Mouse (Mus musculus) forebrain, embryonic 10.5 days (tissue): ENCODE measurements around the gene Syncrip. TPM values are rescaled to one million over a fixed set of nuclear protein-coding genes. Genes with fewer than 3 reads are reported as not detected.

Experiments
- DNase-seq: peaks from one replicate; pipeline ENCODE4 v3.0.0-alpha.2; 2017; ENCODE audit warnings: low spot score; ENCODE audit errors: extremely low spot score
- H3K27ac ChIP-seq: fragments of 300-500 bp; sonication (generic); 2 replicates; pipeline ENCODE4 v1.5.1; 2016; ENCODE audit warnings: mild to moderate bottlenecking
- H3K27me3 ChIP-seq: fragments of 300-500 bp; sonication (generic); 2 replicates; pipeline ENCODE4 v1.6.1; 2016; ENCODE audit warnings: mild to moderate bottlenecking; ENCODE audit not compliant: poor library complexity, severe bottlenecking
- H3K36me3 ChIP-seq: fragments of 300-500 bp; sonication (generic); replicated peaks from 2 replicates; pipeline ENCODE4 v1.6.1; 2016; ENCODE audit warnings: mild to moderate bottlenecking, moderate library complexity
- H3K4me1 ChIP-seq: fragments of 300-500 bp; sonication (generic); 2 replicates; pipeline ENCODE4 v1.6.1; 2016
- H3K4me3 ChIP-seq: fragments of 300-500 bp; sonication (generic); 2 replicates; pipeline ENCODE4 v1.5.1; 2016; ENCODE audit warnings: mild to moderate bottlenecking, moderate library complexity
- H3K9me3 ChIP-seq: fragments of 300-500 bp; sonication (generic); 2 replicates; pipeline ENCODE4 v1.6.1; 2016; ENCODE audit warnings: mild to moderate bottlenecking, moderate library complexity
- WGBS: fragments of 180-500 bp; shearing (Covaris S2); methylation state at CpG from one replicate; pipeline ENCODE4 v1.1.7; 2016; 5-methylcytosine and 5-hydroxymethylcytosine counted together
- polyA plus RNA-seq: library from polyadenylated mRNA; unstranded; fragments of >200 nt; fragmentation: Nextera tagmentation; extraction: Ambion mirVana; gene quantifications from 2 replicates; pipeline ENCODE4 v1.2.1, GENCODE M21; 2016

Syncrip gene
- polyA plus RNA-seq, 1 experiment from 2014 or later: 139 TPM

DNA sequence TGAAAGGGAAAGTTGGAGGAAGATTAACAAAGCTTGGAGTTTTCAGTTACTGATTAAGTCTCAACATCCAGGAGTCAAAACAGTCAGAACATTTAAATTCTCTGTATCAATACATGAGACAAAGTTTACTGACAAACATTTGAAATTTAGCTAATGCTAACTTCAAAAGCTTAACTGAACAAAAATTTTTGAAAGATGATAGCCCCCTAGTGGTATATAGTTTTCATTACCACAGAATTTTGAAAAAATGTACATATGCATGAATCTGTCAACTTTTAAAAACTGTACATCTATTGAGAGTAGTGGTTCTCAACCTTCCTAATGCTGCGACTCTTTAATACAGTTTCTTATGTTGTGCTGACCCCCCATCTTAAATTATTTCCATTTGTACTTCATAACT, 83.9 kb downstream of the Syncrip start:
- no peaks in the 10 kb centered on the region for H3K27me3 ChIP-seq
- H3K4me3 ChIP-seq: no peak overlapping the region
- no peaks in the 10 kb centered on the region for H3K9me3 ChIP-seq
- no peaks in the 10 kb centered on the region for H3K4me1 ChIP-seq
- no peak overlapping the region for H3K27ac ChIP-seq
- DNase-seq: no peak
- WGBS: 88% methylated on average over 1 of the region's 1 CpGs
- H3K36me3 ChIP-seq: peaks cover 37% of the 10 kb centered on the region

Other genes with a start within 250 kb of the Syncrip start
- gene Nt5e, start 155.4 kb downstream of the Syncrip start, polyA plus RNA-seq: 0.86 and 0.95 TPM in 2 replicates
- 20.3 and 21.5 TPM in 2 replicates for gene Snx14, start 43.6 kb downstream of the Syncrip start, polyA plus RNA-seq
- 0.48 and 1.1 TPM in 2 replicates for gene Gm20537, start 26.0 kb downstream of the Syncrip start, polyA plus RNA-seq
- gene Zfp949, start 65.4 kb upstream of the Syncrip start, polyA plus RNA-seq: 5.7 and 5.8 TPM in 2 replicates
- not detected in 2 replicates for gene Trim43a, start 98.3 kb upstream of the Syncrip start, polyA plus RNA-seq
- gene Mthfsl, start 237.7 kb upstream of the Syncrip start, polyA plus RNA-seq: 24.3 and 25.0 TPM in 2 replicates
- not detected in 2 replicates for gene Bcl2a1d, start 249.3 kb upstream of the Syncrip start, polyA plus RNA-seq